Mouse (Mus musculus): ENCODE data around the gene Abhd2. TPM values are rescaled to one million over a fixed set of nuclear protein-coding genes. Genes with fewer than 3 reads are reported as not detected.

The Abhd2 gene
- total RNA-seq, 2 experiments from 2014 or later = 29.7 to 37.5 TPM

DNA sequence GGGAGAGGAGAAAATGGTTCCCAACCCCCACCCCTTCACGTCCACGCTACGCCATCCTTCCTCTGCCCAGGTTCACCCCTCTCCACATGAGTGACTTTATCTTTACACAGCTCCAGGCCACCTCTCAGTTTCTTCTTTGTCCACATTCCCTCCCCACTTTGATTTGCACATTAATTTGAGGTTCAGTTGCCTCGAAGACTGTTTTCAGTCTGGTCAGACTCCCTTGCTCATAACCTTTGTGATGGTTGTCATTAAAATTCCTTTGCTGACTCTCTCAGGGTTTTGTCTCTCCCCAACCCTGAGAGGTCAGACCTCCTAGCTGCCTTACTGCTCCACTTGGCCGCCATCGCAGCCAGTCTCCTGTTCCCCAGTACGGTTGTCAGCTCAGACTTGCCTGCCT is 121.7 kb downstream of the Abhd2 start:
- DNase-seq = no peak
- intact Hi-C loops (cut with DNase I) = loop anchor here (5.0 kb wide), 1 partner anchor 73 kb away; the partner anchor contains the start of gene Polg

DNA sequence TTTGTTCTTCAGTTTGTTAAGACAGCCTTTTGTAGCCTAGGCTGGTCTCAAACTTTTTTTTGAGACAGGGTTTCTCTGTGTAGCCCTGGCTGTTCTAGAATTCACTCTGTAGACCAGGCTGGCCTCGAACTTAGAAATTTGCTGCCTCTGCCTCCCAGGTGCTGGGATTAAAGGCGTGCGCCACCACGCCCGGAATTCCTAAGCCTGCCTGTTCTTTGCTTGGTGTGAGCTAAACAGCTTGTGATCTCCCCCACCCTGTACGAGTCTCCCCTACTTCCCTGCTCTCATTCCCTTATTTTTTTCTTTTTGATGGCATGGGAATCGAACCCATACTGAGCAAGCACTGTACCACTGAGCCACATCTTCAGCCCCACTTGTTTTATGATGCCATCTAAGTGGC is 122.2 kb downstream of the Abhd2 start:
- intact Hi-C loops (cut with DNase I) = no loop called here
- DNase-seq = no peak

DNA sequence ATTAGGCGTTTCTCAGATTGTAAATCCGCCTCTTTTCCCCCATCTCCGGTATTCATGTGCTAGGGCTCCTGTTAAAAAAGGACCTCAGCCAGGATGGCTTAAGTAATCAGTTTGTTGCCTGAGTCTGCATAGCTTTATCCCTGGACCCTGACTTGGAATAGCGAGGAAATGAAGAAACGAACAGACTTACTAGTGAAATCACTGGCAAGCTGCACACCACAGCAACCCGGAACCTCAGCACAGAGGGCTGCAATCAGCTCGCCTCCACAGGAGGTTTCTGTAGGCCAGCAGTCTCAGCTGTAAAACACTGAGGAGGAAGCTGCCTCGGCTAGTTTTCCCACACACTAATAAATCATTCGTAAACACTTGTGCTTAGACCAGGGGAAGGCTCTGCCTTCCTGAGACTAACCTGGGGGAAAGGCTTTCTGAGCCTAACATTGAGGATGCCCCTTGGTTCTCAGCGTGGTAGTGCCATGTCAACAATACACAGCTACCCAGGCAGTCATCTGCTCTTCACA is 124.5 kb downstream of the Abhd2 start:
- intact Hi-C loops (cut with DNase I) = no loop called here
- DNase-seq = no peak

DNA sequence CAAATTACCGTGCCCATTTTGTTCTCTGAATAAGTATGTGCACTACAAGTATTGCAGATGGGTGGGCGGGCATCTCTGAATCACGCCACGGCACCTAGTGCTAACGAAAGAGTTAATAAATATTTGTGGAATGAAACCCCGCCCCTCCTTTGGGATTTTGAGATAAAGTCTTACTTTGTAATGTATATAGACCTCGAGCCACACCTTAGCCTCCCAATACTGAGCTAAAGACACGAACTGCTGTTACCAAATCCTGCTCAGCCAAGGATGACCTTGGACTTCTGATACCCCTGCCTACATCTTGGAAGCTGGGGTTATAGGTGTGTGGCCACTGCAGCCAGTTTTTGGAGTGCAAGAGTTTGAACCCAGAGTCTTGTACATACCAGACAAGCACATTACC is 125.4 kb downstream of the Abhd2 start:
- intact Hi-C loops (cut with DNase I) = no loop called here
- DNase-seq = no peak

DNA sequence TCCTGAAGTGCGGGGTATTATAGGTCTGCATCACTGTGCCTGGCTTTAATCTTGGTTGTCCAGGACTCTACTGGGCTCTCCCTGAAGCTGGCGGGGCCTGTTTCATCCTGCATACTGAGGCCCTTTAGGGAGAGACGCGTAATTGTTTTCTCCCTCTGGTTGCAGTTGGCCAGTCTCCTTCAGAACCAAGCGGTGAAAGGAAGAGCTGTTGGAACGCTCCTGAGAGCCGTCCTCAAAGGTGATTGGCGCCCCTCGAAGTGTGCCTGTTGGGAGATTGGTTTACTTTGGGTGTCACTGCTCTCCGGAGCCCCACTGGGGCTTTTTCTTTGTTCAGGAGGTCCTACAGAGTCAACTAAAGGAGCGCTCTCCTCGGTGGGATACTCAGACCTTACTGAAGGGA is 126.0 kb downstream of the Abhd2 start:
- intact Hi-C loops (cut with DNase I) = no loop called here
- no peak for DNase-seq

DNA sequence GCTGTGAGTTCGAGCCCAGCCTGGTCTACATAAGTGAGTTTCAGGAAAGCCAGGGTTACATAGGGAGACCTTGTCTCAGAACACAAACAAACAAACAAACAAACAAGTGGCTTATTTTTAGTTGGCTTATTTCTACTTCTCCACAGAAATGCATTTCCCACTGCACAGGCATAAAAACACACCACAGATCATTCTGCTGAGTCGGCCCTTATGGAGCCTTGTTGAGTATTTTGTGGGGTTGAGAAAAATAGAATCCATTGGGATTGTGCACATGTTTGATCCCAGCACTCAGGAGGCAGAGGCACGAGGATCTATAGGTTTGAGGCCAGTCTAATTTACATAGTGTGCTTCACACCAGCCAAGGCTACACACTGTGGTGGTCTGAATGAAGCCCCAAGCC is 127.3 kb downstream of the Abhd2 start:
- intact Hi-C loops (cut with DNase I) = no loop called here
- DNase-seq = no peak

DNA sequence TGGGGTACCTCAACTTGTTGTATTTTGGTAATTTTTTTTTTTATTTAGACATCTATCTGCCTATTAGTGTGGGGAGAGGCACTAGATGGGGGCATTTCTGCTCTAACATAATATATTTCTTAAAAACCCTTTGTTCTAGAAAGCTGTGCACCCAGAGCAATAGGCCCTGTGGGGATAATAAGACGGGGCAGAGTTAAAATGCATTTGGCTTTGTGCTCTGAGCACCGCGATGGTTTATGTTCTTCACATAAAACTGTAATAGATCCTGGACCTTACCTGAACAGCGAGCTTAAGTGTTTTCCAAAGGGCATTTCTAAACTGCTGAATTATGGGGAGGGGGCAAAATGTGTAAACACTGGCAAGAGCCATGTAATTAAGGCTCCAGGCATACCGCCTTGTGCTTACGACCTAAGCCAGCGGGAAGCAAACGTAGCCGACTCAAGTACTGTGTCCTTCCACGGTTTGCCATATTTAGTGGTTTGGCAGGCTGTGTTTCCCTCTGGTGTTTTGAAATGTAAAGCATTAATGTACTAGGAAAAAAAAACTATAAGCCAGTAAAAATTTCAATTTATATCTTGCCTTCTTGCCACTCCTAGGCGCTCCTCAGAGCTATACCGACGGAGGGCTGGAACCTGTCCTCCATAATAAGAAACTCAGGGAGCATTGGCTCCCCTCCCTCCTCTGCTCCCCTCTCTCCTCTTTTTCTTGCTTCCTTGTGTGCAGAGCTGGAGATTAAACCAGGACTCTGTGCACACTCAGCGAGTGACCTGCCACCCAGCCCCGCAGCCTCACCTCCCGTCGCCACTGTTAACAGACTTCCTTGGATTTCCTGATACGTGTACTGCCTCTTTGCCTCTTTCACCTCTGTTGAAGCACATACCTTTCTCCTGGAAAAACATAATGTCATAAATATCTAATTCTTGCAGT is 141.7 kb downstream of the Abhd2 start:
- intact Hi-C loops (cut with DNase I) = no loop called here
- no peak for DNase-seq

Other genes starting within 250 kb of the Abhd2 start
- under 1 TPM; 0.14 to 0.19 TPM for gene Acan, start 219.7 kb upstream of the Abhd2 start, total RNA-seq (2021)
- gene Hapln3, start 142.2 kb upstream of the Abhd2 start, total RNA-seq (2021) = under 1 TPM in 1 of 2 experiments, not detected in 1; 0.33 TPM
- 100 to 1,000 TPM; 135 to 138 TPM for gene Mfge8, start 124.1 kb upstream of the Abhd2 start, total RNA-seq (2021)
- not detected for gene Rlbp1, start 113.8 kb downstream of the Abhd2 start, total RNA-seq (2021)
- under 1 TPM; 0.16 to 0.53 TPM for gene Fanci, start 118.7 kb downstream of the Abhd2 start, total RNA-seq (2021)
- 10 to 100 TPM; 58.9 to 60.7 TPM for gene Polg, start 193.2 kb downstream of the Abhd2 start, total RNA-seq (2021)